Mouse (Mus musculus) heart, embryonic 12.5 days (tissue): ENCODE results near the gene Sidt1. TPM values are rescaled to one million over a fixed set of nuclear protein-coding genes. Genes with fewer than 3 reads are reported as not detected.

Experiments
- ATAC-seq: fragments of 200-750 bp; cut with Nextera tagmentation; 2 replicates; pipeline ENCODE4 v1.8.0; 2017; ENCODE audit warnings: moderate TSS enrichment, moderate library complexity; ENCODE audit not compliant: insufficient number of reproducible peaks, low FRiP score
- H3K27ac ChIP-seq: fragments of 300-500 bp; sonication (generic); 2 replicates; pipeline ENCODE4 v1.5.1; 2016; ENCODE audit warnings: mild to moderate bottlenecking, moderate library complexity; ENCODE audit not compliant: poor library complexity, severe bottlenecking
- H3K27me3 ChIP-seq: fragments of 300-500 bp; sonication (generic); replicated peaks from 2 replicates; pipeline ENCODE4 v1.6.1; 2016; ENCODE audit warnings: mild to moderate bottlenecking, moderate library complexity
- H3K36me3 ChIP-seq: fragments of 300-500 bp; sonication (generic); 2 replicates; pipeline ENCODE4 v1.6.1; 2016; ENCODE audit warnings: mild to moderate bottlenecking, moderate library complexity
- H3K4me1 ChIP-seq: fragments of 300-500 bp; sonication (generic); replicated peaks from 2 replicates; pipeline ENCODE4 v1.6.1; 2016; ENCODE audit warnings: mild to moderate bottlenecking
- H3K4me2 ChIP-seq: fragments of 300-500 bp; sonication (generic); 2 replicates; pipeline ENCODE4 v1.6.1; 2016; ENCODE audit warnings: mild to moderate bottlenecking, moderate library complexity
- H3K4me3 ChIP-seq: fragments of 300-500 bp; sonication (generic); 2 replicates; pipeline ENCODE4 v1.5.1; 2016; ENCODE audit warnings: mild to moderate bottlenecking
- H3K9ac ChIP-seq: fragments of 300-500 bp; sonication (generic); 2 replicates; pipeline ENCODE4 v1.6.1; 2016; ENCODE audit warnings: mild to moderate bottlenecking, moderate library complexity
- H3K9me3 ChIP-seq: fragments of 300-500 bp; sonication (generic); replicated peaks from 2 replicates; pipeline ENCODE4 v1.6.1; 2016; ENCODE audit warnings: mild to moderate bottlenecking, moderate library complexity
- WGBS: fragments of 180-500 bp; shearing (Covaris S2); methylation state at CpG from one replicate; pipeline ENCODE4 v1.1.7; 2016; 5-methylcytosine and 5-hydroxymethylcytosine counted together
- polyA plus RNA-seq: library from polyadenylated mRNA; unstranded; fragments of >200 nt; fragmentation: Nextera tagmentation; extraction: Ambion mirVana; gene quantifications from 2 replicates; pipeline ENCODE4 v1.2.1, GENCODE M21; 2016

Sidt1 gene
- not detected in 2 replicates for polyA plus RNA-seq

- Histone ChIP-seq H3K27ac (no peak within 1 kb of the TSS), H3K9ac (peak within 1 kb of the TSS; percentile 73), H3K4me1 (peaks cover 12% of the 10 kb centered on the region), H3K36me3 (no peaks in the 10 kb centered on the region), H3K4me2 (peak within 1 kb of the TSS; percentile 99), H3K9me3 (peaks cover 5% of the 10 kb centered on the region), H3K27me3 (peaks cover 46% of the 10 kb centered on the region), H3K4me3 (peak within 1 kb of the TSS; percentile 69)
- whole genome bisulfite sequencing: 7% methylated on average over 15 of the region's 15 CpGs
- no peak for ATAC-seq
Observed at GRCm38 (mm10) chr16:44332861-44333284, at the start of gene Sidt1. Gene Sidt1, minus strand, starts transcription at chr16:44333196.

- 30% methylated on average over 5 of the region's 5 CpGs for WGBS
- Histone ChIP-seq H3K9ac (no peak overlapping the region), H3K9me3 (no peaks in the 10 kb centered on the region), H3K4me2 (no peak overlapping the region), H3K27ac (no peak overlapping the region), H3K4me3 (no peak overlapping the region), H3K36me3 (peaks cover 29% of the 10 kb centered on the region), H3K4me1 (0 out of 2 replicates have a peak, but pooled peaks cover 6% of the 10 kb centered on the region), H3K27me3 (no peaks in the 10 kb centered on the region)
- no peak for ATAC-seq
Observed at GRCm38 (mm10) chr16:44381578-44381977, 48.6 kb upstream of the Sidt1 start.

GRCm38 (mm10) chr16:44380006-44380405, 47.0 kb upstream of the Sidt1 start:
- no peak overlapping the region for H3K9ac ChIP-seq
- H3K27me3 ChIP-seq: no peaks in the 10 kb centered on the region
- H3K4me2 ChIP-seq: no peak overlapping the region
- no peak for ATAC-seq
- peaks cover 27% of the 10 kb centered on the region for H3K36me3 ChIP-seq
- H3K9me3 ChIP-seq: no peaks in the 10 kb centered on the region
- no peak overlapping the region for H3K4me3 ChIP-seq
- H3K27ac ChIP-seq: no peak overlapping the region
- 72% methylated on average over 4 of the region's 4 CpGs for WGBS
- H3K4me1 ChIP-seq: 0 out of 2 replicates have a peak, but pooled peaks cover 6% of the 10 kb centered on the region

GRCm38 (mm10) chr16:44375459-44375858, 42.5 kb upstream of the Sidt1 start:
- Histone ChIP-seq H3K36me3 (peaks cover 34% of the 10 kb centered on the region), H3K4me1 (no peaks in the 10 kb centered on the region), H3K27ac (no peak overlapping the region), H3K4me3 (no peak overlapping the region), H3K4me2 (no peak overlapping the region), H3K27me3 (no peaks in the 10 kb centered on the region), H3K9me3 (no peaks in the 10 kb centered on the region), H3K9ac (no peak overlapping the region)
- no peak for ATAC-seq
- WGBS: 82% methylated on average over 4 of the region's 4 CpGs

- H3K4me1 ChIP-seq: no peaks in the 10 kb centered on the region
- 82% methylated on average over 7 of the region's 7 CpGs for WGBS
- no peak overlapping the region for H3K4me2 ChIP-seq
- no peak overlapping the region for H3K27ac ChIP-seq
- no peaks in the 10 kb centered on the region for H3K27me3 ChIP-seq
- no peak overlapping the region for H3K9ac ChIP-seq
- H3K9me3 ChIP-seq: no peaks in the 10 kb centered on the region
- H3K4me3 ChIP-seq: no peak overlapping the region
- H3K36me3 ChIP-seq: peaks cover 33% of the 10 kb centered on the region
- no peak for ATAC-seq
Observed at GRCm38 (mm10) chr16:44365522-44365921, 32.5 kb upstream of the Sidt1 start.

GRCm38 (mm10) chr16:44361921-44362890, 29.2 kb upstream of the Sidt1 start:
- WGBS: 85% methylated on average over 10 of the region's 10 CpGs
- Histone ChIP-seq H3K36me3 (peaks cover 27% of the 10 kb centered on the region), H3K27me3 (no peaks in the 10 kb centered on the region), H3K4me3 (no peak overlapping the region), H3K4me1 (no peaks in the 10 kb centered on the region), H3K27ac (no peak overlapping the region), H3K4me2 (no peak overlapping the region), H3K9me3 (no peaks in the 10 kb centered on the region), H3K9ac (no peak overlapping the region)
- ATAC-seq: no peak

- Histone ChIP-seq H3K9ac (no peak overlapping the region), H3K4me1 (no peaks in the 10 kb centered on the region), H3K4me2 (no peak overlapping the region), H3K9me3 (no peaks in the 10 kb centered on the region), H3K36me3 (peaks cover 17% of the 10 kb centered on the region), H3K4me3 (no peak overlapping the region), H3K27me3 (no peaks in the 10 kb centered on the region), H3K27ac (no peak overlapping the region)
- 71% methylated on average over 4 of the region's 4 CpGs for WGBS
- ATAC-seq: peak; percentile 95
Observed at GRCm38 (mm10) chr16:44357571-44358268, 24.7 kb upstream of the Sidt1 start.

- H3K4me1 ChIP-seq: no peaks in the 10 kb centered on the region
- no peaks in the 10 kb centered on the region for H3K27me3 ChIP-seq
- no peak overlapping the region for H3K27ac ChIP-seq
- no peak overlapping the region for H3K4me3 ChIP-seq
- peaks cover 9% of the 10 kb centered on the region for H3K36me3 ChIP-seq
- H3K4me2 ChIP-seq: no peak overlapping the region
- H3K9ac ChIP-seq: no peak overlapping the region
- no peak for ATAC-seq
- H3K9me3 ChIP-seq: no peaks in the 10 kb centered on the region
- 46% methylated on average over 7 of the region's 7 CpGs for WGBS
Observed at GRCm38 (mm10) chr16:44356291-44356690, 23.3 kb upstream of the Sidt1 start.

- Histone ChIP-seq H3K27ac (no peak overlapping the region), H3K36me3 (no peaks in the 10 kb centered on the region), H3K9ac (no peak overlapping the region), H3K4me2 (no peak overlapping the region), H3K4me3 (no peak overlapping the region), H3K27me3 (no peaks in the 10 kb centered on the region), H3K9me3 (no peaks in the 10 kb centered on the region), H3K4me1 (peaks cover 9% of the 10 kb centered on the region)
- 78% methylated on average over 4 of the region's 4 CpGs for WGBS
- ATAC-seq: no peak
Observed at GRCm38 (mm10) chr16:44349801-44350397, 16.9 kb upstream of the Sidt1 start.

GRCm38 (mm10) chr16:44347071-44347901, 14.3 kb upstream of the Sidt1 start, which contains the start of gene Spice1:
Gene Spice1, plus strand, starts transcription at chr16:44347121.
- Histone ChIP-seq H3K4me1 (peaks cover 9% of the 10 kb centered on the region), H3K4me3 (peak within 1 kb of the TSS; percentile 91), H3K9me3 (no peaks in the 10 kb centered on the region), H3K27me3 (no peaks in the 10 kb centered on the region), H3K4me2 (peak within 1 kb of the TSS; percentile 70), H3K27ac (peak within 1 kb of the TSS; percentile 93), H3K36me3 (no peaks in the 10 kb centered on the region), H3K9ac (peak within 1 kb of the TSS; percentile 86)
- under 1% methylated on average over 67 of the region's 67 CpGs for WGBS
- peak; percentile 98 for ATAC-seq
